Mouse (Mus musculus) bone marrow macrophage, adult 2 months (primary cell): Measurements from ENCODE around the gene Kpna3.

Source experiments
- CTCF ChIP-seq: IDR thresholded peaks from 2 replicates; pipeline ENCODE4 v1.5.1; 2012; ENCODE audit warnings: low read depth, mild to moderate bottlenecking, low read length, moderate library complexity
- POLR2A ChIP-seq: IDR thresholded peaks from 2 replicates; pipeline ENCODE4 v1.6.1; 2012; ENCODE audit warnings: mild to moderate bottlenecking, low read depth, low read length, borderline replicate concordance

GRCm38 (mm10) chr14:61414808-61415207, 24.9 kb downstream of the Kpna3 start:
- no peak for TF ChIP-seq CTCF
- TF ChIP-seq POLR2A, result no peak
